10 mouse cellular contexts compared by ENCODE assay signal in genomic region chr10:18463071-18463841, GRCm38 (mm10).
DNase-seq lines count a peak whose midpoint lies in the region; ATAC-seq lines count a peak whose summit lies in the region.
"Had no signal": no experiment of that assay in that cellular context is flagged by ENCODE, and none has a peak within 500 bp of the region (broad histone marks: within the 10 kb centered on the region; RNA-seq: fewer than 3 reads in every experiment).

No protein-coding gene starts in this region.

- 60% methylated on average over 23 of the region's 23 CpGs for WGBS in heart, embryonic 13.5 days
- 72% methylated on average over 23 of the region's 23 CpGs for WGBS in forebrain, embryonic 14.5 days
- 65% methylated on average over 23 of the region's 23 CpGs for WGBS in liver, embryonic 15.5 days (ENCODE audit: insufficient replicate concordance)

- H3K9me3 ChIP-seq in heart, embryonic 13.5 days = no peaks in the 10 kb centered on the region
- H3K9me3 ChIP-seq in forebrain, embryonic 14.5 days (replicated peaks; ENCODE audit: control insufficient read depth, low read length) = no peaks in the 10 kb centered on the region
- H3K9me3 ChIP-seq in liver, embryonic 15.5 days (replicated peaks) = no peaks in the 10 kb centered on the region
- H3K9me3 ChIP-seq: G1E had no signal

- H3K4me3 ChIP-seq in heart, embryonic 13.5 days = no peak overlapping the region
- no peak overlapping the region for H3K4me3 ChIP-seq in forebrain, embryonic 14.5 days (ENCODE audit: low read depth, low read length)
- no peak overlapping the region for H3K4me3 ChIP-seq in liver, embryonic 15.5 days (replicated peaks)

- DNase-seq in heart, postnatal 36 days = no peak
- peak; percentile 47 for DNase-seq in ES-CJ7 (ENCODE audit: low read depth, low spot score)
- no peak for DNase-seq in forebrain, embryonic 14.5 days (ENCODE audit: low spot score)
- DNase-seq in kidney, adult 9 months = no peak
- DNase-seq in thymus, postnatal 0 days (ENCODE audit: low spot score) = no peak
- DNase-seq: spleen, adult 18-20 months had no signal

- H3K4me1 ChIP-seq in heart, embryonic 13.5 days = peaks cover 54% of the 10 kb centered on the region
- H3K4me1 ChIP-seq in forebrain, embryonic 14.5 days (ENCODE audit: control insufficient read depth, insufficient read depth, low read length) = peaks cover 19% of the 10 kb centered on the region
- H3K4me1 ChIP-seq in liver, embryonic 15.5 days (replicated peaks) = no peaks in the 10 kb centered on the region

- ATAC-seq in heart, embryonic 13.5 days (ENCODE audit: extremely low read depth, insufficient number of reproducible peaks, low FRiP score, low TSS enrichment) = no peak
- ATAC-seq in forebrain, embryonic 14.5 days = 0 out of 2 replicates have a peak, but pooled peaks have one; percentile 27
- no peak for ATAC-seq in liver, embryonic 15.5 days (ENCODE audit: insufficient read depth)
- ATAC-seq in erythroid progenitor cell, adult 5-6 weeks (replicated peaks; ENCODE audit: low FRiP score, poor library complexity, severe bottlenecking) = no peak

- no peaks in the 10 kb centered on the region for H3K27me3 ChIP-seq in heart, embryonic 13.5 days (replicated peaks)
- 0 out of 2 replicates have a peak, but pooled peaks cover 4% of the 10 kb centered on the region for H3K27me3 ChIP-seq in forebrain, embryonic 14.5 days (replicated peaks; ENCODE audit: control insufficient read depth, insufficient read depth, low read length)
- no peaks in the 10 kb centered on the region for H3K27me3 ChIP-seq in liver, embryonic 15.5 days

- intact Hi-C loops in heart, postnatal 36 days (cut with DNase I) = no loop called here

- H3K9ac ChIP-seq in heart, embryonic 13.5 days = peak overlapping the region; percentile 58
- H3K9ac ChIP-seq in forebrain, embryonic 14.5 days (ENCODE audit: low read length) = no peak overlapping the region
- no peak overlapping the region for H3K9ac ChIP-seq in liver, embryonic 15.5 days

- H3K36me3 ChIP-seq in heart, embryonic 13.5 days = no peaks in the 10 kb centered on the region; the same call in 1 of the 2 replicates
- no peaks in the 10 kb centered on the region for H3K36me3 ChIP-seq in forebrain, embryonic 14.5 days (ENCODE audit: control insufficient read depth, insufficient read depth, low read length)
- H3K36me3 ChIP-seq in liver, embryonic 15.5 days (replicated peaks) = no peaks in the 10 kb centered on the region
- H3K36me3 ChIP-seq: G1E had no signal

- H3K27ac ChIP-seq in heart, embryonic 13.5 days (replicated peaks) = no peak overlapping the region; the same call in 1 of the 2 replicates
- H3K27ac ChIP-seq in forebrain, embryonic 14.5 days (ENCODE audit: low read depth, low read length) = no peak overlapping the region
- H3K27ac ChIP-seq in liver, embryonic 15.5 days (replicated peaks) = no peak overlapping the region

- H3K4me2 ChIP-seq in heart, embryonic 13.5 days = peak overlapping the region; percentile 46
- H3K4me2 ChIP-seq in forebrain, embryonic 14.5 days (ENCODE audit: low read length) = no peak overlapping the region
- H3K4me2 ChIP-seq in liver, embryonic 15.5 days = peak overlapping the region; percentile 27
